Mouse (Mus musculus): ENCODE data around the gene Trim9. TPM values are rescaled to one million over a fixed set of nuclear protein-coding genes. Genes with fewer than 3 reads are reported as not detected.

Gene Trim9
- polyA plus RNA-seq, 1 experiment = not detected

DNA sequence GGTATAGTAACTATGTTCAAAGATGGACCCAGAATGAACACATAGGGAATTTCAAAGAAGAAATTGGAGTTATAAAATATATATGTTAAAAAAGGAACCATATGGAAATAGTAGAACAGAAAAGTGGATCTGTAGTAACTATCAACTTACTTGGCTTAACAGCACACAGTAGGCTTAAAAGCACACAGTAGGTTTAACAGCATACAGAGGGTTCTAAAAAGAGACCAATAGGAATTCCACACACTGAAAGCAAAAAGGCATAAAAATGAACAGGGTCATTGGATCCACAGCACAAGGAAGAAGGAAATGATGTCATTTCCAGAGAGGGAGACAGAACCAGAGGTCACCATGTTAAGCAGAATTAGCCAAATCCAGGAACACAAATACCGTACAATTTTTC lies 24.6 kb downstream of the Trim9 start:
- peaks cover 15% of the 10 kb centered on the region for H3K27me3 ChIP-seq (ENCODE audit: control insufficient read depth, insufficient read depth, insufficient read length)
- no peaks in the 10 kb centered on the region for H3K36me3 ChIP-seq (ENCODE audit: control insufficient read depth, insufficient read depth)
- TF ChIP-seq CEBPB (IDR thresholded peaks at IDR 0.05; ENCODE audit: low read depth) = no peak
- no peak for TF ChIP-seq MAX (IDR thresholded peaks at IDR 0.05)
- TF ChIP-seq FOSL1 (IDR thresholded peaks at IDR 0.05; ENCODE audit: insufficient read depth, low read length, poor library complexity, severe bottlenecking) = no peak

DNA sequence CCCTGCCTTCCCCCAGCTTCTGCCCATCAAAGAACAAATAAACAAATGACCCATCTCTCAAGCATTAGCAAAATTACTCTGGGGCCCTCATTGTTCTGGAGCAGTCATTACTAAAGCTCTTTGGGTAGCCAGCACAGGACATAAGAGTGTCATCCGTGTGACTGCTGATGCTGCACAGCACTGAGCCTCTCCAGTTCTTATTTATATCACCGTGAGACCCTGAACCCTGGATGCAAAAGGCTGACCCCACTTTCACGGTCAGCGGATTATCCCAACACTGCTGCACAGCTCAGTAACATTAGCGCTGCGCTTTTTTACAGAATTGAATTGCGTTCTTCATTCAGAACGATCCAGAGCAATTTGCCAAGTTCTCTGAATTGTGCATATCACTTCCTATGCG lies 31.3 kb downstream of the Trim9 start:
- H3ac ChIP-seq (ENCODE audit: control insufficient read depth, insufficient read length, low read depth) = no peak overlapping the region

More for the DNA sequence above, 24.6 kb downstream of the Trim9 start:
- Histone ChIP-seq H3K79me3 (ENCODE audit: low read depth) (no peaks in the 10 kb centered on the region), H3K79me2 (ENCODE audit: control insufficient read depth, insufficient read depth) (no peaks in the 10 kb centered on the region), H3K4me3 (ENCODE audit: insufficient read depth, poor library complexity, severe bottlenecking) (no peak overlapping the region), H3ac (ENCODE audit: control insufficient read depth, insufficient read length, low read depth) (no peak overlapping the region)

DNA sequence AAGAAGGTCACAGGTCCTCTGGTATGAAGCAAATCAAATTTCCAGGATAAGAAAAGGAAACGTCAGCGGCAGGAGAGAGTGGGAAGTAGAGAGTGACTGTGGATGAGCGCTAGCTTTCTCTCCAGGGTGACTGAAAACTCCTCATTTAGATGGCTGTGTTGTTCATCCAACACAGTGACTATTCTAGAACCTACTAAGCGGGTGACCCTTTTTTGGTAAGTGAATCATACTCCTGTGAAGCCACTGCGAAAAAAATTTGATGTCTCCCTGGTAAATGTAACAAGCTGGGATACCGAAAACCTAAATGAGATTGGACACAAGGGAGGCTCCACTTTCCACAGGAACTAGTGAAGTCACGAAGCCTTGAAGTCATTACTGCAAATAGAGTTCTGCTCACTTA lies 39.5 kb downstream of the Trim9 start:
- Histone ChIP-seq H3K36me3 (ENCODE audit: control insufficient read depth, insufficient read depth) (no peaks in the 10 kb centered on the region), H3ac (ENCODE audit: control insufficient read depth, insufficient read length, low read depth) (no peak overlapping the region), H3K79me2 (ENCODE audit: control insufficient read depth, insufficient read depth) (no peaks in the 10 kb centered on the region), H3K4me3 (ENCODE audit: insufficient read depth, poor library complexity, severe bottlenecking) (no peak overlapping the region), H3K27me3 (ENCODE audit: control insufficient read depth, insufficient read depth, insufficient read length) (peaks cover 42% of the 10 kb centered on the region), H3K79me3 (ENCODE audit: low read depth) (no peaks in the 10 kb centered on the region)
- TF ChIP-seq MAX (IDR thresholded peaks at IDR 0.05) (no peak), MYOD1 (IDR thresholded peaks at IDR 0.05; ENCODE audit: control insufficient read depth, insufficient read length, low read depth) (no peak), FOSL1 (IDR thresholded peaks at IDR 0.05; ENCODE audit: insufficient read depth, low read length, poor library complexity, severe bottlenecking) (no peak), USF1 (IDR thresholded peaks at IDR 0.05; ENCODE audit: low read depth) (no peak), MYOG (IDR thresholded peaks at IDR 0.05; ENCODE audit: control insufficient read depth, extremely low read depth, insufficient read length) (no peak), CTCF (IDR thresholded peaks at IDR 0.05; ENCODE audit: control insufficient read depth, insufficient read depth, insufficient read length) (no peak), CEBPB (IDR thresholded peaks at IDR 0.05; ENCODE audit: low read depth) (no peak)

More for the DNA sequence above, 31.3 kb downstream of the Trim9 start:
- H3K36me3 ChIP-seq (ENCODE audit: control insufficient read depth, insufficient read depth) = no peaks in the 10 kb centered on the region
- no peak for TF ChIP-seq MYOG (IDR thresholded peaks at IDR 0.05; ENCODE audit: control insufficient read depth, extremely low read depth, insufficient read length)
- no peak for TF ChIP-seq CEBPB (IDR thresholded peaks at IDR 0.05; ENCODE audit: low read depth)
- TF ChIP-seq MAX (IDR thresholded peaks at IDR 0.05) = no peak
- TF ChIP-seq MYOD1 (IDR thresholded peaks at IDR 0.05; ENCODE audit: control insufficient read depth, insufficient read length, low read depth) = no peak
- no peak for TF ChIP-seq USF1 (IDR thresholded peaks at IDR 0.05; ENCODE audit: low read depth)
- peaks cover 31% of the 10 kb centered on the region for H3K27me3 ChIP-seq (ENCODE audit: control insufficient read depth, insufficient read depth, insufficient read length)
- no peaks in the 10 kb centered on the region for H3K79me2 ChIP-seq (ENCODE audit: control insufficient read depth, insufficient read depth)
- H3K79me3 ChIP-seq (ENCODE audit: low read depth) = no peaks in the 10 kb centered on the region
- H3K4me3 ChIP-seq (ENCODE audit: insufficient read depth, poor library complexity, severe bottlenecking) = no peak overlapping the region

GRCm38 (mm10) chr12:70307062-70307461 lies 40.4 kb downstream of the Trim9 start:
- Histone ChIP-seq H3K36me3 (ENCODE audit: control insufficient read depth, insufficient read depth) (no peaks in the 10 kb centered on the region), H3K79me2 (ENCODE audit: control insufficient read depth, insufficient read depth) (no peaks in the 10 kb centered on the region), H3K4me3 (ENCODE audit: insufficient read depth, poor library complexity, severe bottlenecking) (no peak overlapping the region), H3K79me3 (ENCODE audit: low read depth) (no peaks in the 10 kb centered on the region), H3ac (ENCODE audit: control insufficient read depth, insufficient read length, low read depth) (no peak overlapping the region), H3K27me3 (ENCODE audit: control insufficient read depth, insufficient read depth, insufficient read length) (peaks cover 43% of the 10 kb centered on the region)
- TF ChIP-seq MYOD1 (IDR thresholded peaks at IDR 0.05; ENCODE audit: control insufficient read depth, insufficient read length, low read depth) = no peak
- no peak for TF ChIP-seq MAX (IDR thresholded peaks at IDR 0.05)
- TF ChIP-seq CEBPB (IDR thresholded peaks at IDR 0.05; ENCODE audit: low read depth) = no peak
- no peak for TF ChIP-seq FOSL1 (IDR thresholded peaks at IDR 0.05; ENCODE audit: insufficient read depth, low read length, poor library complexity, severe bottlenecking)
- no peak for TF ChIP-seq MYOG (IDR thresholded peaks at IDR 0.05; ENCODE audit: control insufficient read depth, extremely low read depth, insufficient read length)
- no peak for TF ChIP-seq CTCF (IDR thresholded peaks at IDR 0.05; ENCODE audit: control insufficient read depth, insufficient read depth, insufficient read length)
- TF ChIP-seq USF1 (IDR thresholded peaks at IDR 0.05; ENCODE audit: low read depth) = no peak

- Histone ChIP-seq H3K79me2 (ENCODE audit: control insufficient read depth, insufficient read depth) (no peaks in the 10 kb centered on the region), H3K36me3 (ENCODE audit: control insufficient read depth, insufficient read depth) (no peaks in the 10 kb centered on the region), H3K79me3 (ENCODE audit: low read depth) (no peaks in the 10 kb centered on the region), H3K4me3 (ENCODE audit: insufficient read depth, poor library complexity, severe bottlenecking) (no peak overlapping the region), H3K27me3 (ENCODE audit: control insufficient read depth, insufficient read depth, insufficient read length) (peaks cover 34% of the 10 kb centered on the region), H3ac (ENCODE audit: control insufficient read depth, insufficient read length, low read depth) (no peak overlapping the region)
- TF ChIP-seq CTCF (IDR thresholded peaks at IDR 0.05; ENCODE audit: control insufficient read depth, insufficient read depth, insufficient read length) (no peak), CEBPB (IDR thresholded peaks at IDR 0.05; ENCODE audit: low read depth) (no peak), MAX (IDR thresholded peaks at IDR 0.05) (no peak), FOSL1 (IDR thresholded peaks at IDR 0.05; ENCODE audit: insufficient read depth, low read length, poor library complexity, severe bottlenecking) (no peak), MYOG (IDR thresholded peaks at IDR 0.05; ENCODE audit: control insufficient read depth, extremely low read depth, insufficient read length) (no peak), MYOD1 (IDR thresholded peaks at IDR 0.05; ENCODE audit: control insufficient read depth, insufficient read length, low read depth) (no peak)
Measured at GRCm38 (mm10) chr12:70304014-70304413, 43.4 kb downstream of the Trim9 start.

- no peak overlapping the region for H3K4me3 ChIP-seq (ENCODE audit: insufficient read depth, poor library complexity, severe bottlenecking)
- H3ac ChIP-seq (ENCODE audit: control insufficient read depth, insufficient read length, low read depth) = no peak overlapping the region
- no peak for TF ChIP-seq MYOD1 (IDR thresholded peaks at IDR 0.05; ENCODE audit: control insufficient read depth, insufficient read length, low read depth)
- no peak for TF ChIP-seq MAX (IDR thresholded peaks at IDR 0.05)
- no peak for TF ChIP-seq CEBPB (IDR thresholded peaks at IDR 0.05; ENCODE audit: low read depth)
- TF ChIP-seq USF1 (IDR thresholded peaks at IDR 0.05; ENCODE audit: low read depth) = no peak
- no peak for TF ChIP-seq MYOG (IDR thresholded peaks at IDR 0.05; ENCODE audit: control insufficient read depth, extremely low read depth, insufficient read length)
- no peak for TF ChIP-seq CTCF (IDR thresholded peaks at IDR 0.05; ENCODE audit: control insufficient read depth, insufficient read depth, insufficient read length)
- no peak for TF ChIP-seq FOSL1 (IDR thresholded peaks at IDR 0.05; ENCODE audit: insufficient read depth, low read length, poor library complexity, severe bottlenecking)
- H3K79me2 ChIP-seq (ENCODE audit: control insufficient read depth, insufficient read depth) = no peaks in the 10 kb centered on the region
- H3K36me3 ChIP-seq (ENCODE audit: control insufficient read depth, insufficient read depth) = no peaks in the 10 kb centered on the region
- H3K79me3 ChIP-seq (ENCODE audit: low read depth) = no peaks in the 10 kb centered on the region
- peaks cover 32% of the 10 kb centered on the region for H3K27me3 ChIP-seq (ENCODE audit: control insufficient read depth, insufficient read depth, insufficient read length)
Measured at GRCm38 (mm10) chr12:70303525-70303924, 43.9 kb downstream of the Trim9 start.
